Mouse (Mus musculus) kidney, embryonic 16.5 days (tissue): ENCODE data around the gene Adamtsl1. TPM values are rescaled to one million over a fixed set of nuclear protein-coding genes. Genes with fewer than 3 reads are reported as not detected.

Experiments used
- ATAC-seq: fragments of 200-750 bp; cut with Nextera tagmentation; 2 replicates; pipeline ENCODE4 v1.8.0; 2017; ENCODE audit warnings: moderate TSS enrichment; ENCODE audit not compliant: low FRiP score, low TSS enrichment
- H3K27ac ChIP-seq: fragments of 300-500 bp; sonication (generic); 2 replicates; pipeline ENCODE4 v1.5.1; 2014; ENCODE audit warnings: low read length
- H3K27me3 ChIP-seq: fragments of 300-500 bp; sonication (generic); 2 replicates; pipeline ENCODE4 v1.6.1; 2014; ENCODE audit warnings: low read length, control low read depth, mixed read lengths; ENCODE audit not compliant: insufficient read depth
- H3K36me3 ChIP-seq: fragments of 300-500 bp; sonication (generic); 2 replicates; pipeline ENCODE4 v1.6.1; 2014; ENCODE audit warnings: low read length, control low read depth, mixed read lengths; ENCODE audit not compliant: insufficient read depth
- H3K4me1 ChIP-seq: fragments of 300-500 bp; sonication (generic); 2 replicates; pipeline ENCODE4 v1.6.1; 2014; ENCODE audit warnings: low read length, control low read depth, mixed read lengths; ENCODE audit not compliant: insufficient read depth
- H3K4me2 ChIP-seq: fragments of 300-500 bp; sonication (generic); replicated peaks from 2 replicates; pipeline ENCODE4 v1.6.1; 2014; ENCODE audit warnings: low read depth, low read length
- H3K4me3 ChIP-seq: fragments of 300-500 bp; sonication (generic); 2 replicates; pipeline ENCODE4 v1.5.1; 2014; ENCODE audit warnings: mild to moderate bottlenecking, low read length
- H3K9ac ChIP-seq: fragments of 300-500 bp; sonication (generic); replicated peaks from 2 replicates; pipeline ENCODE4 v1.6.1; 2014; ENCODE audit warnings: low read length
- H3K9me3 ChIP-seq: fragments of 300-500 bp; sonication (generic); 2 replicates; pipeline ENCODE4 v1.6.1; 2016; ENCODE audit warnings: low read length, control low read depth
- WGBS: fragments of 180-500 bp; shearing (Covaris S2); extraction: QIAGEN DNeasy Blood & Tissue Kit; methylation state at CpG from one replicate; pipeline ENCODE4 v1.1.7; 2014; 5-methylcytosine and 5-hydroxymethylcytosine counted together
- polyA plus RNA-seq: library from polyadenylated mRNA; unstranded; fragments of >200 nt; fragmentation: Nextera tagmentation; extraction: Ambion mirVana; gene quantifications from 2 replicates; pipeline ENCODE4 v1.2.1, GENCODE M21; 2015

The Adamtsl1 gene
- polyA plus RNA-seq, 1 experiment from 2014 or later, result 18.1 TPM

DNA sequence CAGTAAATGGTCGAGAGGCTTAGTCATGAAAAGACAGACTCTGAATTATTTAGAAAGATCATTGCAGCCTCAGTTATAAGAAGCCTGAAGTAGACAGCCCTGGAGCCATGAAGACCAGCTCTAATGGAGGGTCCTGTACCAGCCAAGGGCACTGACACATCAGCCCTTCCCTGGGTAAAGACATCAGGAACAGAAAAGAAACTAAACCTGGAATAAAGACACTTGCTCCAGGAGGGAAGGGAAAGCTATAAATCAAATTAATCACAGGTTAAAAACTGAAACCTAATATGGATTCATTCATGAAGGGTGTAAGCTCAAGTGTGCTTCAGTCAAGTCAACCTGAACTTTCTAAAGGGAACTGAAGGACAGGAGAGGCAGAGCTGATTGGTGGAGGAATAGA lies 645.4 kb downstream of the Adamtsl1 start:
- Histone ChIP-seq H3K9ac (no peak overlapping the region), H3K27me3 (no peaks in the 10 kb centered on the region), H3K9me3 (no peaks in the 10 kb centered on the region), H3K4me1 (no peaks in the 10 kb centered on the region), H3K4me3 (no peak overlapping the region), H3K36me3 (no peaks in the 10 kb centered on the region), H3K27ac (no peak overlapping the region), H3K4me2 (no peak overlapping the region)
- ATAC-seq, result no peak
- WGBS, result 49% methylated on average over 1 of the region's 1 CpGs

DNA sequence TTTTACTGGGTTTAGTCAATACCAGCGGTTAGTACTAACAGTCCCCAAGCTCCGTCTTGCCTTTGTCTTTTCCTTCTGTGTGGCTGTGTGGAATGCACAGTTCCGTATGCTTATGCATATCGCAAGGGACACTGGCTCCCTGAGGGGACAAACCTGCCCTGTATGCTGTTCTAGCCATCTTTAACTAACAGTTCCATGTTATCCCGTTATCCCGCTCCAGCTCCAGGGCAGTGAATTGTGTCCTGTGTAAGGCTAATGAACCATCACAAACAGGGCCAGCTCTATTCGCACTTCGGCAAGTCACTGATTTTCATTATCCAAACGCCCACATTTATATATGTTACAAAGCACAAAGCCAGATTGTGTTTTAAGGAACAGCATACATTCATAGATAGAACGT lies 656.8 kb downstream of the Adamtsl1 start:
- Histone ChIP-seq H3K9ac (no peak overlapping the region), H3K4me3 (no peak overlapping the region), H3K36me3 (no peaks in the 10 kb centered on the region), H3K4me2 (no peak overlapping the region), H3K9me3 (no peaks in the 10 kb centered on the region), H3K27ac (no peak overlapping the region), H3K27me3 (no peaks in the 10 kb centered on the region), H3K4me1 (no peaks in the 10 kb centered on the region)
- no peak for ATAC-seq
- WGBS, result 68% methylated on average over 10 of the region's 10 CpGs

DNA sequence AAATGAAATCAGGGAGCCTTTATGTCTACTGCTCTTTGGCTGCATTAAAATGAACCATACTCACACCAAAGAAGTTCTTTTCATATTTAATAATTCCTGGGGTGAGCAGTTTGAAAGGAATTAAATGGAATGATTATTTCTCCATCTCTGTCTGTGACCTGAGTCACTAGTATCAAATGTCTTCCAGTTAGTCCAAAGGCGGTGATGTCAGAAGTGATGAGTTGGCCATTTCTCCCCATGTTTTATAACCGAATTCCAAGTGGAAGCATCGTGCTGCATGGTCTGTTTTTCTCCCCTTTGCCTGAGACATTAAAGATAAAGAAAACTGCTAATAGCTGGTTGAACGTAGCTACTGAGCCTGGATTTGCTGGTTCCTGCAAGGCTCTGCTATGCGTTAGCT lies 657.5 kb downstream of the Adamtsl1 start:
- Histone ChIP-seq H3K36me3 (no peaks in the 10 kb centered on the region), H3K4me1 (no peaks in the 10 kb centered on the region), H3K9me3 (no peaks in the 10 kb centered on the region), H3K27ac (no peak overlapping the region), H3K4me2 (no peak overlapping the region), H3K27me3 (no peaks in the 10 kb centered on the region), H3K9ac (no peak overlapping the region), H3K4me3 (no peak overlapping the region)
- ATAC-seq, result no peak
- 47% methylated on average over 5 of the region's 5 CpGs for WGBS

DNA sequence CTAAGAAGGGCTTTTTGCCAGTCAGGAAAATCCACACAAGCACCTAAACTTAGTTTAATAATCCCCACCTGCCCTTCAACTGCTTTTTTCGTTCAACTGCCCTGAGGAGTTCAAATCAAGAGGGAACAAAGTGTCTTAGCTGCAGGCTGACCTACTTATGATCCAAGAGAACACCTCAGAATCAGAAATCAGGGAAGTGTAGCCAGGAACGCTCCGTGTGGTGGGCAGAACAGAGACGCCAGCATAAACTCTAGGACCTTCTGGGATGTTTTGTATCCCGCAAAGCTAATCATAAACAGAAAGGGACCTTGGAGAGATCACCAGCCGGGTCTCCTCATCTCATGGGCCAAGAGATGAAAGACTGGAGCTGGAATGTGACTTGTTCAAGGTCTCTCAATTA lies 663.5 kb downstream of the Adamtsl1 start:
- 85% methylated on average over 6 of the region's 6 CpGs for WGBS
- Histone ChIP-seq H3K9me3 (no peaks in the 10 kb centered on the region), H3K27me3 (no peaks in the 10 kb centered on the region), H3K4me3 (no peak overlapping the region), H3K36me3 (no peaks in the 10 kb centered on the region), H3K4me2 (no peak overlapping the region), H3K4me1 (no peaks in the 10 kb centered on the region), H3K9ac (no peak overlapping the region), H3K27ac (no peak overlapping the region)
- ATAC-seq, result no peak

DNA sequence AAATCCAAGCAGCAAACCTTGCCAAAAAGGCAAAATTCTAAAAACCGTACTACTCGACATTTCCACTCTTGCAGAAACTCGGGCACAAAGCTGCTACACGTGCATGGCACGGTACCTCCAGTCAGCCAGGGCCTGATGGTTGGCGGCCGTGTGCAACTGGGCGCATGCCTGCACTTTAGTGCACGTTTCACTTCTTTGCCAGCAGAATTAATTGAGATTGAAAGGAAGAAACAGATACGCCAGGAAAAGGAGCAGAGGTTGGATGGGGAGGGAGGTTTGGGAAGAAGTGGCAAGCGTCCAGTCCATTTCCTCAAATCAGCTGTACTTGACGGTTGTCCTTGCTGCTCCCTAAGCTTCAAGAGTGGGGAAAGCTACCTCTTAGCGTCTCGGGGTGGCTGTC lies 664.1 kb downstream of the Adamtsl1 start:
- no peaks in the 10 kb centered on the region for H3K9me3 ChIP-seq
- H3K4me1 ChIP-seq, result no peaks in the 10 kb centered on the region
- H3K9ac ChIP-seq, result no peak overlapping the region
- H3K36me3 ChIP-seq, result no peaks in the 10 kb centered on the region
- no peak overlapping the region for H3K27ac ChIP-seq
- no peaks in the 10 kb centered on the region for H3K27me3 ChIP-seq
- H3K4me3 ChIP-seq, result no peak overlapping the region
- 77% methylated on average over 14 of the region's 14 CpGs for WGBS
- ATAC-seq, result no peak
- no peak overlapping the region for H3K4me2 ChIP-seq

DNA sequence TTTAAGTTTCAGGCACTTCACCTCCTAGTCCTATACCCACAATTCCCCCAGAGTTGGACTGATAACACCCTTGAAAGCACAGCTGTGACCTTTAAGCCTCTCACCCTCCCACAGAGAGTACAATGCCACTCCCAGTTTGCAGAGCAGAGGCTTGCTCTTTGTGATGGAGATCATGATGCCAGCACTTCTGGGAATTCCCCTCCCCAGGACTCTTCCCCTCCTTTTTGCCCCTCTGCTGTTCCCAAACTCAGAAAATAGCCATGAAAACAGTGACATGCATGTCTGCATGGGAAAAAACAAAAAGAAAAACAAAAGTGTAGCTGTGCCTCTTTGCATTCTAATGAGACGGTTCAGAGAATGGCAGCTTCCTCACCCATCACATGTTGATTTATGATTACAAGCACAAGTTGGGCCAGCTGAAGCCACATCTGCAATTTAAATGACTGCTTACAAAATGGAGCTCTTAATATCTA lies 669.8 kb downstream of the Adamtsl1 start:
- H3K9ac ChIP-seq, result no peak overlapping the region
- H3K9me3 ChIP-seq, result peaks cover 3% of the 10 kb centered on the region; the same call in 1 of the 2 replicates
- H3K36me3 ChIP-seq, result no peaks in the 10 kb centered on the region
- H3K4me3 ChIP-seq, result no peak overlapping the region
- H3K27me3 ChIP-seq, result no peaks in the 10 kb centered on the region
- 15% methylated on average over 1 of the region's 1 CpGs for WGBS
- H3K4me2 ChIP-seq, result no peak overlapping the region
- H3K27ac ChIP-seq, result no peak overlapping the region
- no peak for ATAC-seq
- peaks cover 5% of the 10 kb centered on the region; the same call in 1 of the 2 replicates for H3K4me1 ChIP-seq

DNA sequence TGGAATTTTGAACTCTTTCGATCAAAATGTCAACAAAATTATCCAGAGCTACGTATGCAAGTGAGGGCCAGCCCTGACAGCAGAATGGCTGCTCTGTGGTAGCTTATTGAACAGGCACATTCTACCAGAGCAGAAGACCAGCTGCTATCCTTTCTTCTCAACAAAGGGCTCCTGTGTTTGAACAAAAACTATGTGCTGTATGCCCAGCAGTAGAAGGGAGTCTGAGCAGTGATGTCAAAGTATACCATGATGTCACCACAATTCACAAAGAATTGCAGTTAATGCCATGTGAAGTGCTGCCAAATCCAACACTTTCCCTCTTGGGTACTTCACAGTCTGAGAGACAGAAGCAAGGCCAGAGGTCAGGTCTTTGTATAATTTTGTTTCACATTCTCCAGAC lies 675.9 kb downstream of the Adamtsl1 start:
- no peak overlapping the region for H3K4me3 ChIP-seq
- no peak overlapping the region for H3K4me2 ChIP-seq
- no peaks in the 10 kb centered on the region for H3K36me3 ChIP-seq
- H3K4me1 ChIP-seq, result no peaks in the 10 kb centered on the region
- no peak overlapping the region for H3K27ac ChIP-seq
- peaks cover 3% of the 10 kb centered on the region; the same call in 1 of the 2 replicates for H3K9me3 ChIP-seq
- WGBS, result 68% methylated on average over 2 of the region's 2 CpGs
- no peaks in the 10 kb centered on the region for H3K27me3 ChIP-seq
- H3K9ac ChIP-seq, result no peak overlapping the region
- no peak for ATAC-seq

DNA sequence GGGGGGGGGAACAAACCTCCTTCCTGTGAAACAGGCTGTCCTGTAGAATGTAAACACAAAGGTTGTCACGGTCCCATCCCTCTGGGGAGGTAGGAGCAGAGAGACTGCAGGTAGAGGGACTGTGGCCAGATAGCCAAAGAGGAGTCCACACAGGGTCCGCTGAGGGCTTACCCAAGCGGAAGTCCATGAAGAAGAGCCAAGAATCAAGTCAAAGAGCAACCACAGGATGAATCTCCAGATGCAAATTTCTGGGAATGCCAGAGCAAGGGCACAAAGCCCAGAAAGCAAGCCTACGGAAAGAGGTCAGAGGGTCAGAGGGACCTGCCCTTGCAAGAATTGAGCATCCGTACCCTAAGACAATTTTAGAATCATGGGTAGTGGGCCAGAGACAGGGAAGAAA lies 677.2 kb downstream of the Adamtsl1 start:
- Histone ChIP-seq H3K9me3 (peaks cover 3% of the 10 kb centered on the region; the same call in 1 of the 2 replicates), H3K4me3 (no peak overlapping the region), H3K27me3 (no peaks in the 10 kb centered on the region), H3K36me3 (no peaks in the 10 kb centered on the region), H3K9ac (no peak overlapping the region), H3K4me1 (no peaks in the 10 kb centered on the region), H3K27ac (no peak overlapping the region), H3K4me2 (no peak overlapping the region)
- no peak for ATAC-seq
- 78% methylated on average over 5 of the region's 5 CpGs for WGBS

DNA sequence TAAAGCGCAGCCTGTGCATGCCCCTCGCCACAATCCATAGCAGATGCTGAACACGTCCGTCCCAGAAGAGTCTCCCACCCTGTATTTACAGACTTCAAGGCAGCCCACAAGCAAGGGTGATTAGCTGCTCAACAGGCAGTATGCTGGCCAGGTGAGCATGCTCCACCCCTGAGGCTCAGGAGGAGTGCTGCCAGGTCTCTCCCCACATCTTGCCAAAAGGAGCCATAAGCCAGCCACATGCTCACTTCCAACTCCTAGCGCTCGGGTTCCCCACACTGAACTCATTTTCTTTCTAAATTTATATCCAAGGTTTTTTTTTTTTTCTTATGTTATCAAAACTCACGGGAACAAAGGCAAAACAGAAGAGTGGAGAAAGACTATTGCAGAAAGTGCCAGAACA lies 687.8 kb downstream of the Adamtsl1 start:
- H3K9me3 ChIP-seq, result no peaks in the 10 kb centered on the region
- 84% methylated on average over 7 of the region's 7 CpGs for WGBS
- no peaks in the 10 kb centered on the region for H3K27me3 ChIP-seq
- no peaks in the 10 kb centered on the region for H3K36me3 ChIP-seq
- no peak overlapping the region for H3K4me3 ChIP-seq
- H3K9ac ChIP-seq, result no peak overlapping the region
- ATAC-seq, result no peak
- no peak overlapping the region for H3K27ac ChIP-seq
- H3K4me1 ChIP-seq, result no peaks in the 10 kb centered on the region
- H3K4me2 ChIP-seq, result no peak overlapping the region

DNA sequence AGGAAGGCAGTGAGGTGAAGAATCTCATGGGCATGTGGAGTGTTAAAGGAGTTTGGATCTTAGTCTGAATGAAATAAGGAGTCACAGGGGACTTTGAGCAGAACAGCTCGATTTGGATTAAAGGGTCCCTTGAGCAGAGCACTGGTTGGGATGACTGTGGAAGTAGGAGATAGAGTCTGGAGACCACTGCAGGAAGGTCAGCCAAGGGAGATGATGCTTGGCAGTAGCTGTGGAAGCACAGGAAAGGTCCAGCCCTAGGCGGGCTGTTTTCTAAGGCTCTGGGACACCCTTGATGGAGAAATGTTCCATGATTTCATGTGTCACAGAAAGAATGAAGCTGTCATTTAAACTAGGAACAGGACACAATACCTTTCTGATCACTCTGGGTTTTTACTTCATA lies 689.3 kb downstream of the Adamtsl1 start:
- Histone ChIP-seq H3K4me1 (no peaks in the 10 kb centered on the region), H3K27ac (no peak overlapping the region), H3K9ac (no peak overlapping the region), H3K4me2 (no peak overlapping the region), H3K27me3 (no peaks in the 10 kb centered on the region), H3K36me3 (no peaks in the 10 kb centered on the region), H3K4me3 (no peak overlapping the region), H3K9me3 (no peaks in the 10 kb centered on the region)
- no peak for ATAC-seq
- 87% methylated on average over 2 of the region's 2 CpGs for WGBS
